Mouse (Mus musculus) cerebellum, adult 2 months (tissue): ENCODE measurements around the gene Dnase1l1.
A peak's percentile ranks its signal among the peaks of the same experiment; 100 is the strongest.

Source experiments
- CTCF ChIP-seq: fragments of 200-500 bp; IDR thresholded peaks from 2 replicates; pipeline ENCODE4 v1.5.1; 2011; ENCODE audit warnings: low read depth, mild to moderate bottlenecking, control low read depth, low read length, moderate library complexity, borderline replicate concordance; ENCODE audit not compliant: insufficient read depth
- POLR2A ChIP-seq: fragments of 200-500 bp; IDR thresholded peaks from 2 replicates; pipeline ENCODE4 v1.6.1; 2011; ENCODE audit warnings: low read length, control low read depth, borderline replicate concordance; ENCODE audit not compliant: insufficient read depth

GRCm38 (mm10) chrX:74296538-74297448, 14.7 kb upstream of the Dnase1l1 start, which contains the start of gene Atp6ap1:
- TF ChIP-seq POLR2A (peak; percentile 87; the same call in 1 of the 2 replicates), CTCF (no peak)
